Mouse (Mus musculus) bone marrow, adult 2 months (tissue): Measurements from ENCODE around the gene Ceacam2. TPM values are rescaled to one million over a fixed set of nuclear protein-coding genes. Genes with fewer than 3 reads are reported as not detected.
"Not testable (repeated sequence)": the region's sequence is repeated elsewhere in the genome, so short reads cannot be mapped to it uniquely, and the experiment has no call there.

Source experiments
- H3K27ac ChIP-seq: fragments of 200-500 bp; 2 replicates; pipeline ENCODE4 v1.5.1; 2012; ENCODE audit warnings: low read depth, mild to moderate bottlenecking, control low read depth, inconsistent platforms, low read length; ENCODE audit not compliant: control insufficient read depth, poor library complexity, insufficient read depth
- H3K4me1 ChIP-seq: fragments of 200-500 bp; 2 replicates; pipeline ENCODE4 v1.6.1; 2011; ENCODE audit warnings: low read length; ENCODE audit not compliant: control insufficient read depth, insufficient read depth
- H3K4me3 ChIP-seq: fragments of 200-500 bp; replicated peaks from 2 replicates; pipeline ENCODE3; 2011; ENCODE audit warnings: mild to moderate bottlenecking, low read depth, low read length, control low read depth; ENCODE audit not compliant: control insufficient read depth
- CTCF ChIP-seq: fragments of 200-500 bp; IDR thresholded peaks from 2 replicates; pipeline ENCODE4 v1.5.1; 2011; ENCODE audit warnings: low read length, control low read depth; ENCODE audit not compliant: control insufficient read depth, insufficient read depth
- POLR2A ChIP-seq: fragments of 200-500 bp; IDR thresholded peaks from 2 replicates; pipeline ENCODE4 v1.6.1; 2011; ENCODE audit warnings: low read depth, mild to moderate bottlenecking, control low read depth, low read length, borderline replicate concordance; ENCODE audit not compliant: control insufficient read depth
- WGBS: fragments of 180-500 bp; shearing (Covaris S2); methylation state at CpG from one replicate; pipeline ENCODE4 v1.1.7; 2018; 5-methylcytosine and 5-hydroxymethylcytosine counted together
- polyA plus RNA-seq: library from polyadenylated mRNA; stranded (reverse); fragments of >200 nt; gene quantifications from 2 replicates; pipeline ENCODE4 v1.2.4, GENCODE M21; 2011; ENCODE audit warnings: low replicate concordance; ENCODE audit not compliant: missing spikeins, insufficient read depth, insufficient read length

The Ceacam2 gene
- polyA plus RNA-seq, 1 experiment = not detected

DNA sequence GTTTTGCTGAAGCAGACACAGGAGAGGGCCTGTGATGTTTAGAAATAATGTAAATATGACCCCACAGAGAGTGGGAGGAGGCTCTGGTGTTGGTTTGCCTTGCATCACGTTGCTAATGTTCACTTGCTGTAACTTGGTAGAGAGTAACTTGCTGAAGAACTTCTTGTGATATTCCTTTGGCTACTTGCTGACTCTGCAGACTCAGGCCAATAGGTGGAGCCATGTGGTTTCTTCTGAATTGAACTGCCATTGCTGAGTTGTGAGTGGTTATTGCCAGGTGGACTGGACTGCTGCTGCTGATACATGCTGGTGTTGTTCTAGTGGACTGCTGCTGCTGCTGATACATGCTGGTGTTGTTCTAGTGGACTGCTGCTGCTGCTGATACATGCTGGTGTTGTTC, 53.5 kb downstream of the Ceacam2 start:
- TF ChIP-seq CTCF (peak; percentile 14; the same call in 1 of the 2 replicates), POLR2A (no peak)
- Histone ChIP-seq H3K27ac (no peak overlapping the region), H3K4me1 (no peaks in the 10 kb centered on the region), H3K4me3 (no peak overlapping the region)
- WGBS = 17% methylated on average over 1 of the region's 1 CpGs

- no peak overlapping the region for H3K4me3 ChIP-seq
- H3K4me1 ChIP-seq = no peaks in the 10 kb centered on the region
- no peak for TF ChIP-seq POLR2A
- no peak for TF ChIP-seq CTCF
- WGBS = 86% methylated on average over 5 of the region's 5 CpGs
- H3K27ac ChIP-seq = no peak overlapping the region
Observed at GRCm38 (mm10) chr7:25485061-25485460, 54.6 kb downstream of the Ceacam2 start.

- TF ChIP-seq CTCF (no peak), POLR2A (no peak)
Observed at GRCm38 (mm10) chr7:25483133-25483735, 56.4 kb downstream of the Ceacam2 start.

GRCm38 (mm10) chr7:25480791-25481190, 58.9 kb downstream of the Ceacam2 start:
- not testable (repeated sequence) for H3K4me1 ChIP-seq, H3K27ac ChIP-seq, H3K4me3 ChIP-seq
- WGBS = 76% methylated on average over 8 of the region's 8 CpGs
- peak; percentile 59 for TF ChIP-seq CTCF

More at GRCm38 (mm10) chr7:25483133-25483735, 56.4 kb downstream of the Ceacam2 start:
- H3K4me3 ChIP-seq = no peak overlapping the region
- 89% methylated on average over 8 of the region's 8 CpGs for WGBS
- no peaks in the 10 kb centered on the region for H3K4me1 ChIP-seq
- H3K27ac ChIP-seq = no peak overlapping the region

DNA sequence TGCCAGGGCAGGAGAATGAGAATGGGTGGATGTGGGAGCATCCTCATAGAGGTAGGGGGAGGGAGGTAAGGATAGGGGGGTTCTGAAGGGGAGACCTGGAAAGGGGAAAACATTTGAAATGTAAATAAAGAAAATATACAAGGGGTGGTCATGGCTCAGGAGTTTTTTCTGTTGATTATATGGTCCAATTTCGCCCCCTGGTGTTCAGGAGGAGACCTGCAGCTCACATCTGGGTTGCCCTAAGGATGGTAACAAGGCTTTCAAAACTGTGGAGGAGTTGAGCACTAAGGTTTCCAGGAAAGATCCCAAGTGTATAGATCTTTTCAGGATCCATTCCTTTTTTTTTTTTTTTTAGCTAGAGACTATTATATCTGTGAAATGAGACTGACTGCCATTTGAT, 60.2 kb downstream of the Ceacam2 start:
- no peak overlapping the region for H3K4me3 ChIP-seq
- WGBS = 0% methylated on average over 1 of the region's 1 CpGs
- H3K4me1 ChIP-seq = no peaks in the 10 kb centered on the region; the same call in 1 of the 2 replicates
- H3K27ac ChIP-seq = no peak overlapping the region
- TF ChIP-seq CTCF (peak; percentile 59), POLR2A (no peak)

DNA sequence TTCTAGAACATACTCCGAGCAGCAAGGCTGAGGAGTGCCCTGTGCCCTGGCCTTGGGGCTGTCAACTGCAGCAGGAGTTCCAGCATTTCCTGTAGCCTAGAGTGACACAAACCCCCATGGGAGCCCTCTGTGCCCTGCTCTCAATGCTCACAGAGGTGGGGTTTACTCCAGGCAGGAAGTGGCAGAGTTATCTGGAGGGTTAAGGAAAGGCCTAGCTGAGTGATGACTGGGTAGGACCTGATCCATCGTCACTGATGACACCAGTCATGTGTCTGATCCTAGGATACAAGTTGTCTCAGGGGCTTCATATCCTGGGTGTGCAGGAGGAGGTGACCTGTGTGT, 61.9 kb downstream of the Ceacam2 start:
- not testable (repeated sequence) for H3K4me1 ChIP-seq, H3K4me3 ChIP-seq
- H3K27ac ChIP-seq = peak overlapping the region; percentile 54
- 2% methylated on average over 2 of the region's 2 CpGs for WGBS

DNA sequence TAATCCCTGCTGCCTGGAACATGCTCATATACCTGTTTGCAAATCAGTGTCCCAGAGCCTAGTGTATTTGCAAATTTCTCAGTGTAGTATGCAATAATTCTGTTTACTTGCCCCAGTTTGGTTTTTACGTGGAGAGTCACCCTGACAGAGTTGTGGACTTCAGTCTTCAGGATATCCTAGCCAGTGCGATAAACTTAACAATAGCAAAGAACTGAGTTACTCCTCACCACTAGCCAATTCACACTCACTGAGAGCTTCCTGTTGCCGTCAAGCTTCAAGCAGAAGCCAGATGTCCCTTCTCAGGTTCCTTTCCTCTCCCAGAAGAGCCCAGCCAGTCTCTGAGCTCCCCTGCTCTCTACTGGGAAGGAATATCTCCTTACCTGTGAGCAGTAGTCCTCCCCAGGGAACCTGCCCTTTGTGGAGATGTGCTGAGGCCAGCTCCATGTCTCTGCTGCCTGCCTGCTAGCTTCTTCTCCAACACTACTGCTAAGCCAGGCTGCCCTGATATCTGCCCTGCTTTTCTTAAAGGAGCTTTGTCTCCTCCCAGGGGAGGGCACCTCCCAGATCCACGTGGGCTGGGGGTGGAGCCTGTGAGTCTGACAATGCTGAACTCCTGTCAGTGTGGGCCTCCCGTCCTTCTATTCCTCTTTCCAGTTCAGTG, 62.4 kb downstream of the Ceacam2 start, which contains the start of gene Ceacam1:
Ceacam1 (minus strand) TSS at position 513 of the 661 bp plus-strand sequence.
- peak within 1 kb of the TSS; percentile 62 for H3K27ac ChIP-seq
- peak within 1 kb of the TSS; percentile 66 for H3K4me3 ChIP-seq
- not testable (repeated sequence) for H3K4me1 ChIP-seq
- 2% methylated on average over 5 of the region's 5 CpGs for WGBS

DNA sequence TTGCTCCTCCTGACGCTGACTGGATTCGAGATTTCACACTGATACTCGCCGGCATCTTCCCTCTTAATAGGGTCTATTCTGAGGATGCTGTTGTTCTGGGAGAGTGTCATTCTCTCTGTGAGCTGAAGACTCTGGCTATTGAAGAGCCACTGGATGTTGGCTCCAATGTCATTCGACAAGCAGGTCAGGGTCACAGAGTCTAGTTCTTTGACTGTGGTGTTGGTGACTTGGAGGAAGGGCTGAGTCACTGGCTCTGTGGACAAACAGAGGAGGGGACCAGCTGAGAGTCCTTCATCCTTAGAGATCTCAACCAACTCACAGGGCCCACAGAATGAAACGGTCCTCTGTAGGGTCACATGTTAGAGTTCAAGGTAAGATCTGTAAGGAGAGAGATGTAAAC, 67.8 kb downstream of the Ceacam2 start:
- 80% methylated on average over 6 of the region's 6 CpGs for WGBS
- not testable (repeated sequence) for H3K4me3 ChIP-seq, H3K4me1 ChIP-seq, H3K27ac ChIP-seq

Other genes with a start within 250 kb of the Ceacam2 start
- 31.5 and 46.4 TPM in 2 replicates for gene Pafah1b3, start 241.9 kb downstream of the Ceacam2 start, polyA plus RNA-seq
- gene Prr19, start 238.4 kb downstream of the Ceacam2 start, polyA plus RNA-seq = not detected in 2 replicates
- not detected in 2 replicates for gene Tmem145, start 233.8 kb downstream of the Ceacam2 start, polyA plus RNA-seq
- gene Megf8, start 222.7 kb downstream of the Ceacam2 start, polyA plus RNA-seq = 3.0 and 5.7 TPM in 2 replicates
- gene Cnfn, start 170.1 kb downstream of the Ceacam2 start, polyA plus RNA-seq = not detected in 2 replicates
- gene Lipe, start 141.1 kb downstream of the Ceacam2 start, polyA plus RNA-seq = 195 and 311 TPM in 2 replicates
- gene Cxcl17, start 127.0 kb downstream of the Ceacam2 start, polyA plus RNA-seq = not detected in 2 replicates
- 11.7 and 31.5 TPM in 2 replicates for gene Ceacam1, start 62.3 kb downstream of the Ceacam2 start, polyA plus RNA-seq
- not detected in 2 replicates for gene Erich4, start 76.0 kb upstream of the Ceacam2 start, polyA plus RNA-seq
- 11.5 and 23.1 TPM in 2 replicates for gene Dmac2, start 79.6 kb upstream of the Ceacam2 start, polyA plus RNA-seq
- gene B3gnt8, start 86.8 kb upstream of the Ceacam2 start, polyA plus RNA-seq = 15.2 and 26.9 TPM in 2 replicates
- 26.3 and 36.1 TPM in 2 replicates for gene Bckdha, start 119.1 kb upstream of the Ceacam2 start, polyA plus RNA-seq
- 21.7 and 39.8 TPM in 2 replicates for gene Exosc5, start 119.3 kb upstream of the Ceacam2 start, polyA plus RNA-seq
- 2.9 TPM in 1 of 2 replicates, not detected in the other for gene Tmem91, start 135.3 kb upstream of the Ceacam2 start, polyA plus RNA-seq
- gene B9d2, start 140.9 kb upstream of the Ceacam2 start, polyA plus RNA-seq = 19.1 and 40.8 TPM in 2 replicates
- 53.9 and 75.5 TPM in 2 replicates for gene Tgfb1, start 147.1 kb upstream of the Ceacam2 start, polyA plus RNA-seq
- gene Ccdc97, start 179.2 kb upstream of the Ceacam2 start, polyA plus RNA-seq = 33.4 and 65.4 TPM in 2 replicates
- 74.6 and 75.3 TPM in 2 replicates for gene Hnrnpul1, start 214.9 kb upstream of the Ceacam2 start, polyA plus RNA-seq
- gene Axl, start 248.8 kb upstream of the Ceacam2 start, polyA plus RNA-seq = 20.4 and 37.6 TPM in 2 replicates